14 mouse cellular contexts compared by ENCODE assay signal in the genomic region with DNA sequence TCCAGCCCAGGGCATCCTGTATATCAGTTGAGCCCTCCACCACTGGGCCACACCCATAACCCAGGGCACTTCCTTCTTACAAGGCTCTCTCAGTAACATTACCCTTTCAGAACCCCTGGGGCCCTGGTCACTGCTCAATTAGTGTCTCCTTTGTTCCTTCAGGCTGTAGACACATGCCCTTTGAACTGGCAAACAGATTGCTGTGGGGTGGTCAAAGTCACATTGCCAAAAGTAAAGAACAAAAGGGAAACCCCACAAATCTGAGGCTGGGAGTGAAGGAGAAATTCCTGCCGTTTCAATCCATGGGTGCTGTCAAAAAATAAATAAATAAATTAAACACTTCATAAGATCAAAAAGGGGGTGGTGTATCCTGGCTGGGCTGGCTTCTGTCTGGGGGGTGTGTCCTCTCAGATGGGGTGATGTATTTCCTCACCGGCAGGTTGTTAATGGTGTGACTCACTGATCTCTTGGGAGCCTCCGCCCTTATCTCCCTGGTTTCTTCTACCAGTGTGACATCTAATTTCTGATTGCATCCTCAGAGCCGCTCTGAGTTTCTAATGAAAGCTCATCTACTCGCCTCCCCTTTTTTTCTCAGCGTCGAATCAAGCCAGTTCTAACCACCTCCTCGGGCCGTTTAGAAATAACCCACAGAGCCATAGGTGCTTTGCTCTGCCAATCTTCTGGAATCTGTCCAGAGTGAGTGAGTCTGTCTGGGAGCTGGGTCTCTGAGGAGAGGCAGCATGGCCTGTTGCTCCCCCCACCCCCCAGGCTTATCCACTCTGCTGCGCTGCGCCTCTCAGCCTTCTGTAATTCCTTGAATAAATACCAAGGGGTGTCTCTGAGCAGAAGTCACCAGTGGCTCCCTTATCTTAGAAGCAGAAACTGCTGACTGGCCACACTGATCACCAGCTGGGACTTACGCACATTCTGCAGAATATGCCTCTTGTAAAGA. TPM values are rescaled to one million over a fixed set of nuclear protein-coding genes. Genes with fewer than 3 reads are reported as not detected.
DNase-seq lines count a peak whose midpoint lies in the region; ATAC-seq and TF ChIP-seq lines count a peak whose summit lies in the region.
"Had no signal": no experiment of that assay in that cellular context is flagged by ENCODE, and none has a peak within 500 bp of the region (broad histone marks: within the 10 kb centered on the region; RNA-seq: fewer than 3 reads in every experiment).

No protein-coding gene starts in this region.

- no peaks in the 10 kb centered on the region for H3K79me2 ChIP-seq in MEL (ENCODE audit: control insufficient read depth, insufficient read depth, low read length, poor library complexity)

- H3K27ac ChIP-seq in heart, embryonic 16.5 days (ENCODE audit: low read length), result no peak overlapping the region
- peak overlapping the region; percentile 58 for H3K27ac ChIP-seq in MEL (ENCODE audit: control insufficient read depth, low read depth, low read length)
- peak overlapping the region; percentile 48; the same call in 1 of the 2 replicates for H3K27ac ChIP-seq in embryonic facial prominence, embryonic 15.5 days (replicated peaks)
- peak overlapping the region; percentile 79 for H3K27ac ChIP-seq in liver, embryonic 16.5 days (ENCODE audit: low read length)
- H3K27ac ChIP-seq: forebrain, embryonic 10.5 days; hindbrain, embryonic 13.5 days had no signal

- H3K4me2 ChIP-seq in heart, embryonic 16.5 days (ENCODE audit: low read depth, low read length), result peak overlapping the region; percentile 33
- H3K4me2 ChIP-seq in embryonic facial prominence, embryonic 15.5 days (replicated peaks), result no peak overlapping the region
- no peak overlapping the region for H3K4me2 ChIP-seq in liver, embryonic 16.5 days (ENCODE audit: low read depth, low read length)
- H3K4me2 ChIP-seq: hindbrain, embryonic 13.5 days had no signal

- H3K4me1 ChIP-seq in heart, embryonic 16.5 days (ENCODE audit: control insufficient read depth, insufficient read depth, low read length), result peaks cover 3% of the 10 kb centered on the region; the same call in 1 of the 2 replicates
- H3K4me1 ChIP-seq in MEL (ENCODE audit: control insufficient read depth in 1 of 2, insufficient read depth in 2 of 2, low read length in 2 of 2), result peaks cover 7 to 15% of the 10 kb centered on the region in 2 experiments
- no peaks in the 10 kb centered on the region for H3K4me1 ChIP-seq in embryonic facial prominence, embryonic 15.5 days
- peaks cover 12% of the 10 kb centered on the region for H3K4me1 ChIP-seq in liver, embryonic 16.5 days (ENCODE audit: control insufficient read depth, low read depth, low read length)
- H3K4me1 ChIP-seq: hindbrain, embryonic 13.5 days had no signal

- no peaks in the 10 kb centered on the region for H3K9me3 ChIP-seq in heart, embryonic 16.5 days (replicated peaks; ENCODE audit: control insufficient read depth, low read length)
- no peaks in the 10 kb centered on the region for H3K9me3 ChIP-seq in MEL (replicated peaks; ENCODE audit: insufficient read depth, low read length)
- H3K9me3 ChIP-seq in embryonic facial prominence, embryonic 15.5 days (replicated peaks), result no peaks in the 10 kb centered on the region
- no peaks in the 10 kb centered on the region for H3K9me3 ChIP-seq in liver, embryonic 16.5 days (replicated peaks; ENCODE audit: control insufficient read depth, low read length)
- H3K9me3 ChIP-seq: forebrain, embryonic 10.5 days; hindbrain, embryonic 13.5 days had no signal

- ATAC-seq in heart, embryonic 16.5 days (replicated peaks; ENCODE audit: extremely low read depth, insufficient read depth, low FRiP score), result no peak
- no peak for ATAC-seq in embryonic facial prominence, embryonic 15.5 days (ENCODE audit: insufficient number of reproducible peaks, low FRiP score, low TSS enrichment, low read depth)
- ATAC-seq in liver, embryonic 16.5 days (ENCODE audit: low read depth), result peak; percentile 61
- no peak for ATAC-seq in activated CD4-positive, CD25-positive, alpha-beta regulatory T cell, adult 4 months
- ATAC-seq: midbrain, embryonic 16.5 days; Patski had no signal

- no peak overlapping the region for H3K4me3 ChIP-seq in heart, embryonic 16.5 days (ENCODE audit: low read length)
- H3K4me3 ChIP-seq in MEL (ENCODE audit: control insufficient read depth in 1 of 2, insufficient read depth in 1 of 2, low read depth in 2 of 2, low read length in 2 of 2), result peak overlapping the region; percentile 6 to 38; a peak in 3 of 4 replicates
- H3K4me3 ChIP-seq in embryonic facial prominence, embryonic 15.5 days (replicated peaks), result no peak overlapping the region
- no peak overlapping the region for H3K4me3 ChIP-seq in liver, embryonic 16.5 days (ENCODE audit: low read depth, low read length)
- H3K4me3 ChIP-seq: forebrain, embryonic 10.5 days; hindbrain, embryonic 13.5 days had no signal

- DNase-seq in heart, postnatal 10 days, result no peak
- DNase-seq in MEL (ENCODE audit: low read depth, low spot score), result peak; percentile 88
- no peak for DNase-seq in B cell, adult 2 months
- no peak for DNase-seq in urinary bladder, postnatal 10 days (ENCODE audit: low spot score)
- DNase-seq: cerebellum, adult 11 months; thymus, postnatal 4 days had no signal

- TF ChIP-seq EP300 in MEL (IDR thresholded peaks at IDR 0.05; ENCODE audit: low read depth in 1 of 2, low read length in 2 of 2), result peak; percentile 36 to 59; a peak in 3 of 4 replicates

- H3K36me3 ChIP-seq in heart, embryonic 16.5 days (ENCODE audit: control insufficient read depth, insufficient read depth), result no peaks in the 10 kb centered on the region
- peaks cover 0 to 16% of the 10 kb centered on the region in 2 experiments; a peak in 2 of 4 replicates for H3K36me3 ChIP-seq in MEL (ENCODE audit: control insufficient read depth in 1 of 2, insufficient read depth in 2 of 2, low read length in 2 of 2)
- no peaks in the 10 kb centered on the region for H3K36me3 ChIP-seq in embryonic facial prominence, embryonic 15.5 days
- H3K36me3 ChIP-seq in liver, embryonic 16.5 days (ENCODE audit: control insufficient read depth, insufficient read depth), result no peaks in the 10 kb centered on the region
- H3K36me3 ChIP-seq: forebrain, embryonic 10.5 days; hindbrain, embryonic 13.5 days had no signal

- 15% methylated on average over 12 of the region's 12 CpGs for WGBS in heart, embryonic 16.5 days
- 41% methylated on average over 12 of the region's 12 CpGs for WGBS in embryonic facial prominence, embryonic 15.5 days
- 28% methylated on average over 12 of the region's 12 CpGs for WGBS in liver, embryonic 16.5 days (ENCODE audit: insufficient replicate concordance)

- TF ChIP-seq CTCF in MEL (IDR thresholded peaks at IDR 0.05 in 2 of 3, conservative IDR thresholded peaks at IDR 0.05 in 1 of 3; ENCODE audit: control insufficient read depth in 1 of 3, insufficient read depth in 1 of 3, low read depth in 2 of 3, low read length in 3 of 3, poor library complexity in 1 of 3, severe bottlenecking in 1 of 3), result no peak

- TF ChIP-seq POLR2A in MEL (IDR thresholded peaks at IDR 0.05; ENCODE audit: control insufficient read depth in 1 of 2, insufficient read depth in 1 of 2, low read depth in 1 of 2, low read length in 2 of 2, poor library complexity in 1 of 2), result no peak

- H3K9ac ChIP-seq in heart, embryonic 16.5 days (ENCODE audit: low read length), result no peak overlapping the region
- peak overlapping the region; percentile 20 for H3K9ac ChIP-seq in MEL (ENCODE audit: control insufficient read depth, low read depth, low read length, poor library complexity, severe bottlenecking)
- no peak overlapping the region for H3K9ac ChIP-seq in embryonic facial prominence, embryonic 15.5 days
- peak overlapping the region; percentile 25; the same call in 1 of the 2 replicates for H3K9ac ChIP-seq in liver, embryonic 16.5 days (ENCODE audit: low read depth, low read length)
- H3K9ac ChIP-seq: hindbrain, embryonic 13.5 days had no signal

- H3K27me3 ChIP-seq in heart, embryonic 16.5 days (ENCODE audit: control insufficient read depth, insufficient read depth, low read length), result no peaks in the 10 kb centered on the region
- no peaks in the 10 kb centered on the region for H3K27me3 ChIP-seq in MEL (ENCODE audit: control insufficient read depth in 1 of 2, insufficient read depth in 2 of 2, low read length in 2 of 2)
- no peaks in the 10 kb centered on the region for H3K27me3 ChIP-seq in embryonic facial prominence, embryonic 15.5 days
- H3K27me3 ChIP-seq in liver, embryonic 16.5 days (ENCODE audit: control insufficient read depth, insufficient read depth, low read depth, low read length), result no peaks in the 10 kb centered on the region
- H3K27me3 ChIP-seq: Patski had no signal

- TF ChIP-seq RAD21 in MEL (IDR thresholded peaks at IDR 0.05; ENCODE audit: low read depth, low read length), result no peak

- intact Hi-C loops in heart, postnatal 10 days (cut with DNase I), result no loop called here

TF ChIP-seq in MEL, 35 proteins besides CTCF, POLR2A, EP300 and RAD21 (continues in another document):
- TF ChIP-seq MYB (IDR thresholded peaks at IDR 0.05; ENCODE audit: low read depth, low read length) (peak; percentile 53; the same call in 1 of the 2 replicates), POLR2AphosphoS5 (IDR thresholded peaks at IDR 0.05; ENCODE audit: borderline replicate concordance, low read depth, low read length) (no peak), POLR2AphosphoS2 (IDR thresholded peaks at IDR 0.05; ENCODE audit: low read length) (no peak), ETS1 (IDR thresholded peaks at IDR 0.05; ENCODE audit: low read depth, low read length) (peak; percentile 94), MEF2A (IDR thresholded peaks at IDR 0.05; ENCODE audit: extremely low read depth, insufficient replicate concordance, low read depth, low read length, poor library complexity, severe bottlenecking) (no peak), KAT2A (conservative IDR thresholded peaks at IDR 0.05; ENCODE audit: low read depth, low read length) (peak; percentile 26; the same call in 1 of the 2 replicates), UBTF (IDR thresholded peaks at IDR 0.05; ENCODE audit: borderline replicate concordance, insufficient read depth, low read depth, low read length) (no peak), BHLHE40 (IDR thresholded peaks at IDR 0.05; ENCODE audit: borderline replicate concordance, low read depth, low read length) (peak; percentile 50; the same call in 1 of the 2 replicates), ZC3H11A (IDR thresholded peaks at IDR 0.05; ENCODE audit: low read depth, low read length) (no peak), ZNF384 (IDR thresholded peaks at IDR 0.05; ENCODE audit: low read depth, low read length) (no peak)

RNA-seq across cellular contexts. Expression of a gene that starts 24.6 kb away (rescaled TPM):
- polyA plus RNA-seq in heart, embryonic 16.5 days (2015; fragmentation: Nextera tagmentation; extraction: Ambion mirVana), result 88.1 and 94.7 TPM in 2 replicates
- total RNA-seq in heart, postnatal 10 days (2021), result 100 to 1,000 TPM; 855 to 861 TPM
- 25.1 and 26.2 TPM in 2 replicates for total RNA-seq in MEL (2012; rRNA removed)
- 10 to 100 TPM in 1 of 2 experiments, not detected in 1; 33.9 TPM for polyA plus RNA-seq in MEL (2012; ENCODE audit: insufficient read depth in 1 of 2, insufficient read length in 2 of 2, low read depth in 1 of 2, low replicate concordance in 2 of 2, missing spikeins in 1 of 2)
- polyA plus RNA-seq in embryonic facial prominence, embryonic 15.5 days (2015; fragmentation: Nextera tagmentation; extraction: Ambion mirVana), result 40.5 and 44.2 TPM in 2 replicates
- 139 and 168 TPM in 2 replicates for polyA plus RNA-seq in liver, embryonic 16.5 days (2015; fragmentation: Nextera tagmentation; extraction: Ambion mirVana)
- polyA plus RNA-seq in activated CD4-positive, CD25-positive, alpha-beta regulatory T cell, adult 4 months (2017; shearing (Covaris generic)), result 1 to 10 TPM; 8.1 to 9.7 TPM

Comparison
In these comparisons a context has a peak if more than half of its experiments do, and no peak if none do; other contexts are left out.
1. H3K4me3 ChIP-seq: peak in MEL (2 of 2); none in heart, embryonic 16.5 days (single experiment), embryonic facial prominence, embryonic 15.5 days (single experiment) and liver, embryonic 16.5 days (single experiment).
2. H3K9ac ChIP-seq: peak in MEL (single experiment) and liver, embryonic 16.5 days (single experiment); none in heart, embryonic 16.5 days (single experiment) and embryonic facial prominence, embryonic 15.5 days (single experiment).